Mouse (Mus musculus) retina, embryonic 14.5 days (tissue): ENCODE measurements around the gene Ctnna2.

ENCODE experiments used
- DNase-seq: peaks from one replicate; pipeline ENCODE4 v3.0.0-alpha.2; 2015; ENCODE audit warnings: low spot score

The Ctnna2 gene

DNA sequence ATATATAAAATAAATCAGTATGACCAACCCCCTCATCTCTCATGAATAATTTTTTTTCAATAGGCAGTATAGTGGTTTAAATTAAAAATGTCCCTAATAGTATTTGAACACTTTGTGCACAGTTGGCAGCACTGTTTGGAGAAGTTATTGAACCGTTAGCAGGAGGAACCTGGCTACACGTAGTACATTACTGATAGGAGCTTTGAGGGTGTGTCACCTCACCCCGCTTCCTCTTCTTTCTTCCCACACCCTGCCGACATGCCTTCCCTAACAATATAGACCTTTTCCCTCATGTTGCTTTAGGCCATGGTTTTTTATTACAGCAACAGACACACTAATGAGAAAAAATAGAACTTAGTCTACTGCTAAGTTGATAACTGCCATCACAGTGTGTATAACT, 1071.4 kb downstream of the Ctnna2 start:
- no peak for DNase-seq

DNA sequence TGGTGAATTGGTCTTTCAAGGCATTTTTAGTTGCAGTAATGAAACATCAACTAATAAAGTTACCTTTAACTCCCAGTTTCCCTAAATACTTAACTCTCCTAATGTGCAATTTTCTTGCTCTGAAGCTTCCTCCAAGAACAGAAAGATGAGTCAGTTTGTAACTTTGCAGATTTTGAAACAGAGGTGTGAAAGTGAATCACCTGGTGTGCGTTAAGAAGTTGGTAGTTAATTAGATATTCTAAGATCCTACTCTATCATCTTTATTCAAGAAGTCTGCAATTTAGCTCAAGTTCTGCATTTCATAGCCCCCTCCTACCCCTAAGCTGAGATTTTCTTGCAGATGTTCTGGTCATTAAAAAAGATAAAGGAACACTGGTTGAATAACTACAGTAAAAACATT, 1082.3 kb downstream of the Ctnna2 start:
- DNase-seq: no peak
